Mouse (Mus musculus) B cell, adult 2 months (primary cell): ENCODE measurements at regions not wholly inside any gene's neighbourhood (a gene's known extent, or its start where the extent isn't known, plus 50 kb on each side); places are given as distances from the start of the nearest gene placed in this dataset.

Source experiments
- DNase-seq, 2 experiments: peaks; one replicate each; pipeline ENCODE4 v3.0.0; 2022

- DNase-seq: no peak
These were observed 194.7 kb upstream of the Rfx3 start for GRCm38 (mm10) chr19:28205691-28206090.

GRCm38 (mm10) chr19:28203719-28204118 lies 192.8 kb upstream of the Rfx3 start:
- no peak for DNase-seq

- DNase-seq: no peak
These were observed 188.4 kb upstream of the Rfx3 start for GRCm38 (mm10) chr19:28199385-28199784.

- no peak for DNase-seq
These were observed 185.9 kb upstream of the Rfx3 start for GRCm38 (mm10) chr19:28196881-28197280.

- DNase-seq: no peak
These were observed 181.3 kb upstream of the Rfx3 start for GRCm38 (mm10) chr19:28192248-28192647.

- DNase-seq: no peak
These were observed 180.6 kb upstream of the Rfx3 start for GRCm38 (mm10) chr19:28191428-28192116.

- no peak for DNase-seq
These were observed 179.3 kb upstream of the Rfx3 start for GRCm38 (mm10) chr19:28190250-28190649.

- no peak for DNase-seq
These were observed 177.4 kb upstream of the Rfx3 start for GRCm38 (mm10) chr19:28188363-28188762.

GRCm38 (mm10) chr19:28182411-28183182 lies 171.6 kb upstream of the Rfx3 start:
- no peak for DNase-seq

GRCm38 (mm10) chr19:28181171-28181570 lies 170.2 kb upstream of the Rfx3 start:
- DNase-seq: no peak

- DNase-seq: no peak
These were observed 167.1 kb upstream of the Rfx3 start for GRCm38 (mm10) chr19:28178114-28178513.

GRCm38 (mm10) chr19:28176821-28177220 lies 165.9 kb upstream of the Rfx3 start:
- DNase-seq: no peak

- no peak for DNase-seq
These were observed 161.0 kb upstream of the Rfx3 start for GRCm38 (mm10) chr19:28171836-28172534.

- DNase-seq: no peak
These were observed 156.6 kb upstream of the Rfx3 start for GRCm38 (mm10) chr19:28167451-28168165.

- DNase-seq: no peak
These were observed 155.7 kb upstream of the Rfx3 start for GRCm38 (mm10) chr19:28166626-28167025.

- DNase-seq: peak in 1 of 2 experiments; percentile 2
These were observed 155.0 kb upstream of the Rfx3 start for GRCm38 (mm10) chr19:28165901-28166361.

GRCm38 (mm10) chr19:28163195-28163594 lies 152.2 kb upstream of the Rfx3 start:
- no peak for DNase-seq

- peak; percentile 19 to 27 for DNase-seq
These were observed 149.6 kb upstream of the Rfx3 start for GRCm38 (mm10) chr19:28160582-28160981.

GRCm38 (mm10) chr19:28157196-28157595 lies 146.2 kb upstream of the Rfx3 start:
- DNase-seq: no peak

- DNase-seq: no peak
These were observed 126.6 kb upstream of the Rfx3 start for GRCm38 (mm10) chr19:28137581-28137980.

- no peak for DNase-seq
These were observed 123.8 kb upstream of the Rfx3 start for GRCm38 (mm10) chr19:28134806-28135205.

GRCm38 (mm10) chr19:28111263-28112180 lies 100.6 kb upstream of the Rfx3 start:
- no peak for DNase-seq
